Mouse (Mus musculus): ENCODE measurements around the gene Pacsin2.

The Pacsin2 gene

GRCm38 (mm10) chr15:83479818-83480217 lies 15.4 kb upstream of the Pacsin2 start:
- in situ Hi-C loops (cut with MboI, MseI) = no loop called here

DNA sequence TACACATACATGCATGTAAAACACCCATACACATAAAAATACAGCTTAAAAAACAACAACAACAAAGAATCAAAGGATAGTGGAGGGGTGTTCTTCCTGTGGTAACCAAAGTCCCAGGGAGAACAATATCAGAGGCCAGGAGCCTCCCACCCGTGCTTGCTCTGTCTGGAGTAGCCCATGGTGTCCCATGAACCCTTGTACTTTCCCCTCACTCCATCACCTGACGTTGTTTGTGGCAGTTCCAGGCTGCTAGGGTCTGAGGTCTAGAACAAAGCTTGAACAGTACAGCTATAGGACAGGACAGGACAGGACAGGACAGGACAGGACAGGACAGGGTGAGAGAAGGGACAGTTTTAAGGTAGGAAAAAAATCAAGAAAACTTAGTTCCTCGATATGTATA lies 13.7 kb upstream of the Pacsin2 start:
- in situ Hi-C loops (cut with MboI, MseI) = no loop called here

GRCm38 (mm10) chr15:83476593-83477273 lies 12.3 kb upstream of the Pacsin2 start:
- in situ Hi-C loops (cut with MboI, MseI) = no loop called here

- in situ Hi-C loops (cut with MboI, MseI) = no loop called here
These were observed 10.0 kb upstream of the Pacsin2 start for GRCm38 (mm10) chr15:83474466-83474836.

DNA sequence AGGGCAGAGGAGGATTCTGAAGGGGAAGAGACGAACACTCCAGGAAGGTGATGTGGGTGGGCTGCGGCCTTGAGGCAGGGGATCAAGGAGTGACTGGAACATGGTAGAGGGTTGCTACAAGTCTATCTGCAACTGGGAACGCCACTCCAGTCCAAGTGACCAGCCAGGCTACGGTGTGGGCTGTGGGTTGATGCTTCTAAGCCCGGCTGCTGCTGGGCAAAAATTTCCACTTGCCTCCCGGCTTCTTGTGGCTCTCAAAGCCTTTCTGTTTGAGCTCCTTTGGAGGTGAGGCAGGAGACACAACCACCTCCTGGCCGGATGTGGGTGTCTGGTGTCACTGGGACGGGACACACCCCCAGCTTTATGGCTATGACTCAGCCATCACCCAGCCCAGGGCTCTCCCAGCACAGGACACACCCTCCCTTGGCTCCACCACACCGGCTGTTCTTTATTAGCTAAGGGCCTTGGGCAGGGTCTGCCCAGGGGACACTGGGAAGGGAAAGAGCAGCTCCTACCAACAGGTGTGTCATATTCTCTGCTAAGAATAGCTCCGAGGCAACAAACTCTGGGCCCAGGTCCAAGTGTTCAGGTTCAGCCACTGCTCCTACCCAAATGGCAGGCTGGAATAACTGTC lies 9.5 kb upstream of the Pacsin2 start:
- in situ Hi-C loops (cut with MboI, MseI) = no loop called here

GRCm38 (mm10) chr15:83473251-83473650 lies 8.8 kb upstream of the Pacsin2 start:
- in situ Hi-C loops (cut with MboI, MseI) = no loop called here

GRCm38 (mm10) chr15:83471476-83471875 lies 7.1 kb upstream of the Pacsin2 start:
- in situ Hi-C loops (cut with MboI, MseI) = no loop called here

- in situ Hi-C loops (cut with MboI, MseI) = no loop called here
These were observed 6.0 kb upstream of the Pacsin2 start for GRCm38 (mm10) chr15:83470443-83470842.

DNA sequence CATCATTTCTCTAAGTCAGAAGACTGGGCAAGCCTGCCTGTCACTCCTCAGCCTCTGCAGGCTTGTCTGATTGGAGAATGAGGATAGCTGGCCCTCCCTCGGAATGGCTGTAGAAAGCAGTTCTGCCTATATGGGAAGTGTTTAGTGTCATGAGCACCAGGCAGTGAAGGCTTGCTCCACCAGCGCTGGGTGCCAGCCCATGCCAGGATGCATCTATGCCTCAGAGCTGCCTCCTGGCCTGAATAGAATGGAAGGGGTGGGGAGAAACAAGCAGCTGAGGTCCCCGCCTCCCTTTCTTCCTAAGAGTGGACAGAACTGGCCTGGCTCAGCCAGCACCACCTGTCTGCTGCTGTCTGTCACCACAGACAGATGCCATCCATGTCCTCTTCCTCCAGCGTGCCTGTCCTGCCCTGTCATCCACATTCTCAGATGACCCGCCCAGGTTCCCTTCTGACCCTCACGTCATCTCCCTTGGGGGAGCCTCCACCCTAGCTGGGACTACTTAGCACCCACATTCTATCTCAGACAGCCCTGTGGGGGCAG lies 4.9 kb upstream of the Pacsin2 start:
- in situ Hi-C loops (cut with MboI, MseI) = loop anchor here (10.0 kb wide), 1 partner anchor 315 kb away; no protein-coding TSS in a partner anchor

- in situ Hi-C loops (cut with MboI, MseI) = loop anchor here (10.0 kb wide), 1 partner anchor 313 kb away; no protein-coding TSS in a partner anchor
These were observed 3.0 kb upstream of the Pacsin2 start for GRCm38 (mm10) chr15:83467232-83467966.

DNA sequence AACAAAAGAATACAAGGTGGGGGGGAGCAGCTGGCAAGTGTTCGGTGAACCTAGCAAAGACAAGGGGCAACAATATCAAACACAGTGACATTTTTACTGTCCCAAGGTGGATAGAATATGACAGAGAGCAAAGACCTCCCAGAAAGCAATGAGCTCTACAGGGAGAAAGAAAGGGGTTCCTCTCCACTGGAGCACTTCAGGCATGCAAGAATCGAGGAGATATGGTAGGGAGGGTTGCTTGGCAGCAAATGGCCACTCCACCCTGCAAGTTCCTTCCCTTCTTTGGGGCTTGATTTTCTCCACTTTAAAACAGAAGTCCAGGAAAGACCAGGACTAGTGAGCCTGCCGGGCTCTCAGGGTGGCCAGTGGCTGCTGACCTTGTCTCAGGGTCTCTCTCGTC lies 1.9 kb upstream of the Pacsin2 start:
- in situ Hi-C loops (cut with MboI, MseI) = loop anchor here (10.0 kb wide), 1 partner anchor 312 kb away; no protein-coding TSS in a partner anchor

DNA sequence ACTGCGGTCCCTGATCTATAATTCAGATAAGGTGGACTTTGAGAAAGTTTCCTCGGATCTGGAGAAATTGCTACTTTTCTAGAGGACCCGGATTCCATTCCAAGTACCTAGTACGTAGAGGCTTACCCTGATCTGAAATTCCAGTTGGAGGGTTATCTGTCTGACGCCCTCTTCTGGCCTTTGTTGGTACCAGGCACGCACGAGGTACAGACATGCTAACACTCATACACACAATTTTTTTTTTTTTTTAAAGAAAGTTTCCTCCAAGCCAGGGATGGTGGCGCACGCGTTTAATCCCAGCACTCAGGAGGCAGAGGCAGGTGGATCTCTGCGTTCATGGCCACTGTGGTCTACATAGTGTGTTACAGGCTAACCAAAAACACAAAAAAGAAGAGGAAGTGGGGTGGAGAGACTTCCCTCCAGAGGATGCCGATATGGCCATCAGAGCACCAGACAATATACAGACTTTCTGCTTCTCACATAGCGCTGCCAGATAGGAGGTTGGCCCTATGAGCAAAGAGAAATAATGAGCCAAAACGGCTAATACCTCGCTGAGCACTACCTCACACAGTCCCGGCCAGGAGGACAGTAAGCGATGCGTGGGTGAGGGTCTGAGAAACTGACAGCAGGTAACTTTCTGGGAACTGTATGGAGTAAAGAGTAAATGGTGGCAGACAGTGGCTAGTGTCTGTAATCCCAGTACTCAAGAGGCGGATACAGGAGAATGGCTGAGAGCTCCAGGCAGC lies 672 bp upstream of the Pacsin2 start:
- in situ Hi-C loops (cut with MboI, MseI) = loop anchor here (10.0 kb wide), 1 partner anchor 310 kb away; no protein-coding TSS in a partner anchor

DNA sequence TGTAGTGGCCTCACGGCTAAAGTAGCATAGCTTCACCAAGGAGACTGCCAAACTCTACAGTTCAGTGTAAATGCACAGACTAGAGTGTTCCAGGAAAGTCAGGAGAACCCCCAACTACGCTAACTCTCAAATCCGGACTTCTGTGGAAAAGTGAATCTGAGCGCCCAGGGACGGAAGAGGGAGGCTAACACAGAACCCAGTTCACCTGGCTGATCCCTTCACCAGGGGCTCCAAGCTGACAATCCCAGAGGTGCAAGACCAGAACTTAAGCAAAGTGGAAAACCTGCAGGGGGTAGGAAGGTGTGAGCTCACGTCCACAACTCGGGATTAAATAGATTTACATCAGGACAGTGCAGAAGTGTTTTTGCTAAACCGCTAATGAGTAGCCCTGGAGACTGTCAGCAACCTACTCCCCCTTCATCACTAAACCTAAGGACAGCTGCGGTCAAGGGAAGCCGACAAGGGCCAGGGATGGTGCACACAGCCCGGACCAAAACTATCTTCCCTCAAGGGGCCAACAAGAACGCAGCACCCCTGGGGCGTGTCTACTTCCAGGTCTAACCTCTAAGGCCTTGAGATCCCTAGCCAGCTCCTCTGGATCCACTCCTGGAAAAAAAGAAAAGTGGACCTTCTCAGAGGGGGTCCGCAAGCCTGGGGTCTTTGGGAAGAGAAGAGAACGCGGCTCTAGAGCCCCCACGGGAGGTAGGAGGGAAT lies 880 bp downstream of the Pacsin2 start:
- in situ Hi-C loops (cut with MboI, MseI) = loop anchor here (10.0 kb wide), 1 partner anchor 309 kb away; no protein-coding TSS in a partner anchor

- in situ Hi-C loops (cut with MboI, MseI) = loop anchor here (10.0 kb wide), 1 partner anchor 308 kb away; no protein-coding TSS in a partner anchor
These were observed 2.1 kb downstream of the Pacsin2 start for GRCm38 (mm10) chr15:83462349-83462748.

- in situ Hi-C loops (cut with MboI, MseI) = loop anchor here (10.0 kb wide), 1 partner anchor 306 kb away; no protein-coding TSS in a partner anchor
These were observed 3.5 kb downstream of the Pacsin2 start for GRCm38 (mm10) chr15:83460891-83461290.

- in situ Hi-C loops (cut with MboI, MseI) = no loop called here
These were observed 6.9 kb downstream of the Pacsin2 start for GRCm38 (mm10) chr15:83457541-83457940.

GRCm38 (mm10) chr15:83455637-83456036 lies 8.8 kb downstream of the Pacsin2 start:
- in situ Hi-C loops (cut with MboI, MseI) = no loop called here

DNA sequence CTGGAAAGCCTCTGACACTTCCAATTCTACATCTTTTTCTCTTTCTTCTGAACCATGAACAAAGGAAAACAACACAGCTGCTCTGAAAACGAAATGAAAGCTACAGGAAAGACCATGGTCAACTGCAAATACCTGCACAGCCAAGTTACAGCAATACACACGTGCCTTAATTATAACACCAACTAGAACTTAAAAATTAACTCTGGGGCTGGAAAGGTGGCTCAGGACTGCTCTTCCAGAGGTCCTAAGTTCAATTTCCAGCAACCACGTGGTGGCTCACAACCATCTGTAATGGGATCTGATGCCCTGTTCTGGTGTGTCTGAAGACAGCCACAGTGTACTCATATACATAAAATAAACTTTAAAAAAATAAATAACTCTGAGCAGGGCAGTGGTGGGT lies 9.4 kb downstream of the Pacsin2 start:
- in situ Hi-C loops (cut with MboI, MseI) = no loop called here

GRCm38 (mm10) chr15:83454419-83454818 lies 10.0 kb downstream of the Pacsin2 start:
- in situ Hi-C loops (cut with MboI, MseI) = no loop called here

DNA sequence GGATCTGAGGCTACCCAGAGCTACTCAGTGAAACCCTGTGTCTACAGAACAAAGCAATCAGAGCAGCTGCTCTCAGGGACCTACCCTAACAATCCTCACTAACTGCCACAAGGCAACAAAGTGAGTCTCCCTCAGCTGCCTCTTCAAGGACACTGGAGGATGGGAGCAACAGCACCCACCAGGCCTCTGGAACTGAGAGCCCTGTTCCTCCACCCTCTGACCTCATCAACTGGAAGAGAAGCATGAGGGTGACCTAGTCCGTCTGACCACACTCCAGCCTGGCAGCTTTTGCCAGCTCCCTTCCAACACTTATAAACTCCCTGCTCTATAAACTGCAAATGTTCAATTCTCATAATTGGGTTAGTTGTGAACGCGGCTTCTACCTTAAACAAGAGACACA lies 10.5 kb downstream of the Pacsin2 start:
- in situ Hi-C loops (cut with MboI, MseI) = no loop called here
